Mouse (Mus musculus) embryonic facial prominence, embryonic 14.5 days (tissue): ENCODE data around the gene Nr2e1. TPM values are rescaled to one million over a fixed set of nuclear protein-coding genes. Genes with fewer than 3 reads are reported as not detected.

Experiments
- ATAC-seq: fragments of 200-750 bp; cut with Nextera tagmentation; 2 replicates; pipeline ENCODE4 v1.8.0; 2017; ENCODE audit warnings: low read depth, moderate number of reproducible peaks, moderate TSS enrichment
- DNase-seq: peaks from one replicate; pipeline ENCODE4 v3.0.0-alpha.2; 2015; ENCODE audit warnings: low spot score
- H3K27ac ChIP-seq: fragments of 300-500 bp; sonication (generic); replicated peaks from 2 replicates; pipeline ENCODE4 v1.5.1; 2014; ENCODE audit warnings: low read depth, mild to moderate bottlenecking, low read length, moderate library complexity
- H3K27me3 ChIP-seq: fragments of 300-500 bp; sonication (generic); replicated peaks from 2 replicates; pipeline ENCODE4 v1.6.1; 2014; ENCODE audit warnings: low read length; ENCODE audit not compliant: control insufficient read depth, insufficient read depth
- H3K36me3 ChIP-seq: fragments of 300-500 bp; sonication (generic); 2 replicates; pipeline ENCODE4 v1.6.1; 2014; ENCODE audit warnings: low read length, mixed read lengths; ENCODE audit not compliant: control insufficient read depth, insufficient read depth
- H3K4me1 ChIP-seq: fragments of 300-500 bp; sonication (generic); 2 replicates; pipeline ENCODE4 v1.6.1; 2014; ENCODE audit warnings: antibody characterized with exemption, low read length; ENCODE audit not compliant: control insufficient read depth, insufficient read depth
- H3K4me2 ChIP-seq: fragments of 300-500 bp; sonication (generic); 2 replicates; pipeline ENCODE4 v1.6.1; 2014; ENCODE audit warnings: low read depth, mild to moderate bottlenecking, low read length, moderate library complexity, mixed read lengths
- H3K4me3 ChIP-seq: fragments of 300-500 bp; sonication (generic); 2 replicates; pipeline ENCODE4 v1.5.1; 2014; ENCODE audit warnings: low read depth, mild to moderate bottlenecking, low read length
- H3K9ac ChIP-seq: fragments of 300-500 bp; sonication (generic); 2 replicates; pipeline ENCODE4 v1.6.1; 2014; ENCODE audit warnings: low read depth, mild to moderate bottlenecking, low read length, moderate library complexity, mixed read lengths
- H3K9me3 ChIP-seq: fragments of 300-500 bp; sonication (generic); 2 replicates; pipeline ENCODE4 v1.6.1; 2016; ENCODE audit warnings: low read length; ENCODE audit not compliant: control insufficient read depth
- WGBS: fragments of 180-500 bp; shearing (Covaris S2); extraction: QIAGEN DNeasy Blood & Tissue Kit; methylation state at CpG from one replicate; pipeline ENCODE4 v1.1.7; 2014; 5-methylcytosine and 5-hydroxymethylcytosine counted together
- polyA plus RNA-seq: library from polyadenylated mRNA; unstranded; fragments of >200 nt; fragmentation: Nextera tagmentation; extraction: Ambion mirVana; gene quantifications from 2 replicates; pipeline ENCODE4 v1.2.1, GENCODE M21; 2014

The Nr2e1 gene
- polyA plus RNA-seq: 1.4 and 1.8 TPM in 2 replicates

DNA sequence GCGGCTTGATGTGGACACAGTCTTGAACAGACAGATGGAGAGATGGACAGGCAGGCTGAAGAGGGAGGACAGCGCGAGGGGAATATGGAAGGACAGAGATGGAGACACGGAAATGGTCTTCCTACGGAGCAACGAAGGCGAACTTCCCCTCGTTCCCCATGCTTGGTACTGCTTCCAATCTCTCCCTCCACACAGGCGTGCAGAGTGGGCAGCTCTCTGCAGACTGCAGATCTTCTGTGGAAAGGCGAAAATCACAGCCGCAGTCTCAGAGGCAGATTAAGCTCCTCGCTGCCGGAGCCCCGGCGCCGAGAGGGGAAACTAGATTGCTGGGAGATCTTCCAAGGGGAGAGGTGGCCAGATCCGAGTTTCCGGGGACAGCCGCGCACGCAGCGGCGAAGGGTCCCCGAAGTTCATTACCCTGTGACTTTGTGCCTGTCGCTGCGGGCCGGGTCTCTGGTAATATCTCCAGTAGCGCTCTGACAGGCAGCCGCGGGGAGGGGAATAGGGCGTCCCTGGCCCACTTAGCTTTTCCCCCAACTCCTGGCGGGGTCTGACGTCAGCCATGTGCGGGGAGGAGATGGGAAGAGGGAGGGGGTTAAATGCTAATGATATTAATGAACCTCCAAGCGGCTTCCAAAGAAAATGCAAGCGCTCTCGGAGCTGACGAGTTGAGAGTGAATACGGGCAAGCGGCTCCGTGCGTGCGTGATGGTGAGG, at the start of gene Nr2e1, which contains the start of gene Ostm1:
TSS of gene Nr2e1 (minus strand) at position 476 of the 716 bp plus-strand sequence.
TSS of gene Ostm1 (plus strand) at position 666 of the 716 bp plus-strand sequence.
- WGBS: 2% methylated on average over 38 of the region's 43 CpGs
- DNase-seq: peak; percentile 82
- Histone ChIP-seq H3K27ac (no peak within 1 kb of the TSS), H3K4me3 (peak within 1 kb of the TSS; percentile 29), H3K36me3 (no peaks in the 10 kb centered on the region), H3K4me1 (peaks cover 5% of the 10 kb centered on the region; the same call in 1 of the 2 replicates), H3K27me3 (peaks cover 98% of the 10 kb centered on the region), H3K9ac (peak within 1 kb of the TSS; percentile 40; the same call in 1 of the 2 replicates), H3K9me3 (no peaks in the 10 kb centered on the region), H3K4me2 (peak within 1 kb of the TSS; percentile 43)
- peak; percentile 69 for ATAC-seq

- 1% methylated on average over 33 of the region's 39 CpGs for WGBS
- no peak for ATAC-seq
- no peak for DNase-seq
- Histone ChIP-seq H3K9ac (no peak overlapping the region; the same call in 1 of the 2 replicates), H3K36me3 (no peaks in the 10 kb centered on the region), H3K4me1 (peaks cover 8% of the 10 kb centered on the region; the same call in 1 of the 2 replicates), H3K27me3 (peaks cover 100% of the 10 kb centered on the region), H3K27ac (no peak overlapping the region), H3K9me3 (no peaks in the 10 kb centered on the region), H3K4me3 (peak overlapping the region; percentile 27), H3K4me2 (peak overlapping the region; percentile 46)
These were observed 49.3 kb upstream of the Nr2e1 start for GRCm38 (mm10) chr10:42632453-42633360.

DNA sequence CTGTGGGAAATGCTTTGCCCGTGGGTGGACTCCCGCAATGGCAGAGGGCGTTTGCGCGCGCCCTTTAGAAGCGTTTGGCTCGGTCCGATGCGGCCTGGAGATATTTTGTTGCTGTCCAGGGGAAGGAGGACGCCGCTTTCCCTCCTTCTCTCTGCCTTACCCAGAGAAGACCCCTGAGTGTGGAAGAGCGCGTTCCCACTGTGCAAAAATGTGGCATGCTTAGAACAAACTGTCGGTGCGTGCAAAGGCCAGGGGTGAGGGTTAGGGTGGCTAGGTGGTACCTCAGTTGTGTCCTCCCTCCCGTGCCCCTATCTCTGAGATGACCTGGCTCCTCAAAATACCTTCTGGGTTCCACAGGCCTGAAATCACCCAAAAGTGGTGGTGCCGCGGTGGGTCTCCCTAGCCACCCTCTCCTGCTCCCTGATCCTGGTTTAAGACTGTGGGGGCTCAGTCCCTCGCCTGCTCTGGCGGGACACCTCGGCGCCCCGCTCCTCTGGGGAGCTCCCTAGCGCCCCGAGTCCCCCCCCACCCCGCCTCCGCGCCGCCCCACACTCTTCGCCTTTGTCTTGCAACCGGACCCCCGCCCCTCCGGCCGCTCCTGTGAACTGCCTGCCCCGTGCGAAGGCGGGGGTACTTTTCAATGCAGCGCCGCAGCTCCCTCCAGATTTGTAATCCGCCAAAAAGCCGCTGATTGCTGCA, 48.5 kb upstream of the Nr2e1 start:
- Histone ChIP-seq H3K4me2 (peak overlapping the region; percentile 46), H3K27me3 (peaks cover 99% of the 10 kb centered on the region), H3K36me3 (no peaks in the 10 kb centered on the region), H3K9ac (no peak overlapping the region; the same call in 1 of the 2 replicates), H3K27ac (no peak overlapping the region), H3K9me3 (no peaks in the 10 kb centered on the region), H3K4me1 (peaks cover 8% of the 10 kb centered on the region; the same call in 1 of the 2 replicates), H3K4me3 (peak overlapping the region; percentile 27)
- ATAC-seq: no peak
- WGBS: under 1% methylated on average over 33 of the region's 42 CpGs
- no peak for DNase-seq

DNA sequence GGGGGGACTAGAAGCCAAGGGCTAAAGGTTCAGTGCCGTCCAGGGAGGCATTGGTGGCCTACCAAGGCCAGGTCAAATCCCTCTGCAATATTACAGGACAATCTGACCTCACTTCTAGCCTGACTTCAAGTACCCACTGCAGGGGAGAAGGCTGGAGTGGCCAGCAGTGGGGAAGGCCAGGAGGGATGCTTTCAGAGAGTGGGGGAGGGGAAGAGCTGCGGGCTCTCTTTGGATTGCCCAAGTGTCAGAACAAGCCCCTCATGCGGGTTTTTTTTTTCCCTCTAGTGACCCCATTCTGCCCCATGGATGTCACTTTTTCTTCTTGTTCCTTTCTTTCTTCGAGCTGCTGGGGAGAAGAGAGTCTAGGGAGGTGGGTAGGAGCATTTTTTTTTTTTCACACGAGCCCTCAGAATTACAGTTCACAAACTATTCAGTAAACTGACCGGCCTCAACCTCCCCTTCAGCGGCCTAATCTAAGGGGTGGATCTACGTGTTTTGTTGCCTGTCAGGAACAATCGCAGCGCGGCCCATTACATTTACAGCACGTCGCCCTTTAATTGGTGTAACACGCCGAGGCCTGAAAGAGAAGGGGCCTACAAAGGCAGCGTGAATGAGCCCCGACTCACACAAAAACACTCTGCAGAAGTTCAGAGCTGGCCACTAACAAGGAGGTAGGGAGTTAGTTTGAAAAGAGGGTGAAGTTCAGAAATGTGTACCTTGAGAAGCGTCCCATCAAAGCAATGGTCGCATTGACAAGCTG, 47.3 kb upstream of the Nr2e1 start:
- H3K9me3 ChIP-seq: no peaks in the 10 kb centered on the region
- H3K4me2 ChIP-seq: no peak overlapping the region
- H3K4me1 ChIP-seq: peaks cover 8% of the 10 kb centered on the region; the same call in 1 of the 2 replicates
- no peak overlapping the region for H3K4me3 ChIP-seq
- peaks cover 94% of the 10 kb centered on the region for H3K27me3 ChIP-seq
- 4% methylated on average over 19 of the region's 19 CpGs for WGBS
- no peaks in the 10 kb centered on the region for H3K36me3 ChIP-seq
- no peak overlapping the region for H3K27ac ChIP-seq
- ATAC-seq (no peak), DNase-seq (peak; percentile 62)
- H3K9ac ChIP-seq: no peak overlapping the region

GRCm38 (mm10) chr10:42625907-42626306, 42.5 kb upstream of the Nr2e1 start:
- ATAC-seq: no peak
- DNase-seq: no peak
- H3K36me3 ChIP-seq: no peaks in the 10 kb centered on the region
- no peak overlapping the region for H3K4me2 ChIP-seq
- H3K4me3 ChIP-seq: no peak overlapping the region
- no peak overlapping the region for H3K9ac ChIP-seq
- peaks cover 45% of the 10 kb centered on the region for H3K27me3 ChIP-seq
- H3K27ac ChIP-seq: no peak overlapping the region
- no peaks in the 10 kb centered on the region for H3K4me1 ChIP-seq
- 72% methylated on average over 2 of the region's 2 CpGs for WGBS
- H3K9me3 ChIP-seq: no peaks in the 10 kb centered on the region

GRCm38 (mm10) chr10:42618291-42618690, 34.9 kb upstream of the Nr2e1 start:
- Histone ChIP-seq H3K27ac (no peak overlapping the region), H3K9ac (no peak overlapping the region), H3K4me3 (no peak overlapping the region), H3K27me3 (peaks cover 63% of the 10 kb centered on the region), H3K9me3 (no peaks in the 10 kb centered on the region), H3K4me2 (no peak overlapping the region), H3K4me1 (peaks cover 7% of the 10 kb centered on the region; the same call in 1 of the 2 replicates), H3K36me3 (no peaks in the 10 kb centered on the region)
- ATAC-seq (no peak), DNase-seq (no peak)
- 26% methylated on average over 2 of the region's 2 CpGs for WGBS

- no peak for ATAC-seq
- Histone ChIP-seq H3K4me1 (peaks cover 7% of the 10 kb centered on the region; the same call in 1 of the 2 replicates), H3K9me3 (peaks cover 5% of the 10 kb centered on the region; the same call in 1 of the 2 replicates), H3K36me3 (no peaks in the 10 kb centered on the region), H3K4me2 (no peak overlapping the region), H3K27me3 (peaks cover 87% of the 10 kb centered on the region), H3K4me3 (no peak overlapping the region), H3K9ac (no peak overlapping the region), H3K27ac (no peak overlapping the region)
- no peak for DNase-seq
- WGBS: 7% methylated on average over 9 of the region's 9 CpGs
These were observed 31.3 kb upstream of the Nr2e1 start for GRCm38 (mm10) chr10:42614766-42615165.
